Mouse (Mus musculus) cerebellum, adult 2 months (tissue): ENCODE measurements around the gene Zzz3.

Experiments used
- CTCF ChIP-seq: fragments of 200-500 bp; IDR thresholded peaks from 2 replicates; pipeline ENCODE4 v1.5.1; 2011; ENCODE audit warnings: low read depth, mild to moderate bottlenecking, control low read depth, low read length, moderate library complexity, borderline replicate concordance; ENCODE audit not compliant: insufficient read depth
- POLR2A ChIP-seq: fragments of 200-500 bp; IDR thresholded peaks from 2 replicates; pipeline ENCODE4 v1.6.1; 2011; ENCODE audit warnings: low read length, control low read depth, borderline replicate concordance; ENCODE audit not compliant: insufficient read depth

DNA sequence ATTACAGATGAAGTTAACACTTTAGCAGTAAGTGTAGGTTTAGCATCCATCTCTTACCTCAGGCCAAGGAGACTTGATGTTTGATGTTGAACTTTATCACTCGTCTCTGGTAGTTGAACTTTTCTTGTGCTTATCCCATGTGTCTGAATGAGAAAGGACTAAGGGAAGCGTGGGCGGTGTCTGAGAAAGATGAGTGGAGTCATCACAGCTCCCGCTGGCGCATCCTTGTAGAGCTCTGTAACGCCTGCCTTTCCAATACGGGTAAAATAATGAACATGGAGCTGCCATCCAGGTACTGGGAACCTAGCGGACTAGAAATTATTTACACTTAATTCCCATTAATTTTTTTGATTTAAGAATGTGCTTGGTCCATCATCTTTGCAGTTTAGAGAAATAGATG lies 33.7 kb downstream of the Zzz3 start:
- no peak for TF ChIP-seq CTCF
- no peak for TF ChIP-seq POLR2A
